Mouse (Mus musculus) adrenal gland, adult 8-10 months (tissue): Measurements from ENCODE around the gene Eps15l1. TPM values are rescaled to one million over a fixed set of nuclear protein-coding genes. Genes with fewer than 3 reads are reported as not detected.

Source experiments
- DNase-seq: peaks from one replicate; pipeline ENCODE4 v3.0.0; 2022
- total RNA-seq, 4 experiments: library from RNA; stranded (reverse); gene quantifications; 2 replicates each; pipeline ENCODE4 v1.2.4; 2022

Gene Eps15l1
- total RNA-seq, 4 experiments from 2014 or later, result 43.8 to 80.2 (median 57.1) TPM

- DNase-seq, result no peak
Measured at GRCm38 (mm10) chr8:72413839-72414238, 7.4 kb downstream of the Eps15l1 start.

GRCm38 (mm10) chr8:72409443-72409842, 11.8 kb downstream of the Eps15l1 start:
- no peak for DNase-seq

DNA sequence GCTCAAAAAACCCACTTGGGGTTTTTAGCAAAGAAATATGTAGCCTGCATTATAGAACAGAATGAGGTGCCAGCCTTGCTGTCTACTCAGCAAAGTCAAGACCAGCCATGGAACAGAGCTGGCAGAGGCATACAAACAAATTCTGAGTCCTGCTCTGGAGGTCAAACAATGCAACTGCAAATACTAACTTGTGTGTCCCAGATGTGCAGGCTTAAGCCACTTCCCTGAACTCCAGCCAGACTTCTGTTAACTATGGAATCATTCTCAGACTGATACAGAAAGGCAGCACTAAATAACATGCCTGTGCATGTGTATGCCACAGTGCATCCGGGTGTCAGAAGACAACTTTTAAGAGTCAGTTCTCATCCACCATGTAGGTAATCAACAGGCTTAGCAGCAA, 13.4 kb downstream of the Eps15l1 start:
- DNase-seq, result no peak

GRCm38 (mm10) chr8:72402981-72403380, 18.3 kb downstream of the Eps15l1 start:
- no peak for DNase-seq

GRCm38 (mm10) chr8:72401381-72401780, 19.9 kb downstream of the Eps15l1 start:
- DNase-seq, result no peak

GRCm38 (mm10) chr8:72385737-72386136, 35.5 kb downstream of the Eps15l1 start:
- DNase-seq, result no peak

DNA sequence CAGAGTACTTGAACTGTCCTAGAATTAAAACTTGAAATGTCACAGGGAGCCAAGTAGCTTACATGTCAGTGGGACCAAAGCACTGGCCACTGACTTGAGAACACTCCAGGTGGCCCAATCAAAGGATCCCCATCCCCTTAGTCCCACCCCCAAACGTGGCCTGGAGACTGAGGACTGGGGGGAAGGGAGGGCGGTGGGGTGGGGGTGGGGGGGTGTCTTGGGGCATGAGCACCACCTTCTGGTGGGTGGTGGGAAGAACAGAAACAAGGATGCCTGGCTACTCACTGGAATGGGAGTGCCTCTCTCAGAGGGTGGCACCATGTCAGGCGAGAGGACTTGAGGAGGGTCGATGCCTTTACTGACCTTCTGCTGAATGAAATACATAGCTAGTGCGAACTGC, 38.9 kb downstream of the Eps15l1 start:
- DNase-seq, result no peak

GRCm38 (mm10) chr8:72380656-72381055, 40.6 kb downstream of the Eps15l1 start:
- DNase-seq, result no peak

- no peak for DNase-seq
Measured at GRCm38 (mm10) chr8:72376900-72377299, 44.4 kb downstream of the Eps15l1 start.

GRCm38 (mm10) chr8:72376309-72376708, 45.0 kb downstream of the Eps15l1 start:
- no peak for DNase-seq

DNA sequence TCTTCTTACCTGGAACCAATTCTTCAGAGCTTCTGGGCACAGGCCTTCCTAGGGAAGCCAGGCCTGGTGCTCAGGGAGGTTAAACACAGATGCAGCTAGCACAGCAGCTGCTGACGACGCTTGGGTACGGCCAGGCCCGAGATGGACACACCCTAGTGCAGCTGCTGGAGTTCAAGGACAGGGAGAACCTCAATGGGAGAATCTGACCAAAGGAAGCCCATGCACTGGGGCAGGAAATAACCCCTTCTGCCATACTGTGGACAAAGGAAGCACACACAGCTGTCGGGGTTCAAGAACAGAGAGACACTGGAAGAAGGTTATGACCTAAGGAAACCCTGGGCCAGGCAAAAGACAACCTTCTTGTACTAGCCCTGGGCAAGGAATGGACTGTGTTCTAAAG, 46.1 kb downstream of the Eps15l1 start:
- DNase-seq, result no peak

GRCm38 (mm10) chr8:72372311-72372710, 48.9 kb downstream of the Eps15l1 start:
- no peak for DNase-seq

GRCm38 (mm10) chr8:72371356-72371755, 49.9 kb downstream of the Eps15l1 start:
- no peak for DNase-seq

- DNase-seq, result no peak
Measured at GRCm38 (mm10) chr8:72366435-72366834, 54.8 kb downstream of the Eps15l1 start.

GRCm38 (mm10) chr8:72365826-72366225, 55.4 kb downstream of the Eps15l1 start:
- DNase-seq, result peak; percentile 60

- no peak for DNase-seq
Measured at GRCm38 (mm10) chr8:72365016-72365415, 56.2 kb downstream of the Eps15l1 start.

DNA sequence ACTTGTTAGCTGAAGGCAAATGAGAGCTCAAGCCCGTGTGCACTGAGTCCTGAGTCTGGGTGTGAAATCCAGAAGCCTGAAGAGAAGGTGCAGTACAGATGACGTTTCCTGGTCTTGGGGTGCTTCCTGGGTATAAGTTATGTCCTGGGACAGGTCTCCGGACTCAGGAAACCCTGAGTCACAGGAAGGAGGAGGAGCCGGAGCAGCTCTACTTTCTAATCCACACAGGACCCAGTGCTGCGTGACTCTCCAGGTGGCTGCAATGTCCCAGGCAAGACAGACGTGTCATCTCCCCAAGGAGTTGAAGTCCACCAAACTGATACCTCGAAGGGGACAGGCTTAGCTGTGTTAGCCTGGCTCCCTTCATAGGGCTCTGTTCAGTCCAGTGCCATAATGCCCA, 57.8 kb downstream of the Eps15l1 start:
- peak; percentile 36 for DNase-seq

- DNase-seq, result no peak
Measured at GRCm38 (mm10) chr8:72362754-72363153, 58.5 kb downstream of the Eps15l1 start.

GRCm38 (mm10) chr8:72360162-72360561, 61.1 kb downstream of the Eps15l1 start:
- no peak for DNase-seq

DNA sequence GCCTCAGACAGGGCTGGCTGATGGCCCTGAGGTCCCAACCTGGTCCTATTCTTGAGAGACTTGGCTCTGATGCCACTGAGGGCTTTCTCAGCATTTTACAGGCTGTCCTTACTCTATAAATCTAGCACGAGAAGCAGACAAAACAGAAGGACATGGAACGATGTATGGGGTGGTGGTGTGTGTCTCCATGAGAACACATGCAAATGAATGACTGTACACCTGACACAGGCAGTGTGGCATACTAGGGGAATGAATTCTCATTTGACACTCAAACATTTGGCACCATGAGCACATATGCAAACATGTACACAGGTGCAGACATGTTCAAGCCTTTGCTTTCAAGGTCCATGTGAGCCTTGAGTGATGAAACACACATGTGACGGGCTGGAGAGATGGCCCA, 64.7 kb downstream of the Eps15l1 start:
- DNase-seq, result no peak

GRCm38 (mm10) chr8:72354272-72354671, 67.0 kb downstream of the Eps15l1 start:
- DNase-seq, result no peak

DNA sequence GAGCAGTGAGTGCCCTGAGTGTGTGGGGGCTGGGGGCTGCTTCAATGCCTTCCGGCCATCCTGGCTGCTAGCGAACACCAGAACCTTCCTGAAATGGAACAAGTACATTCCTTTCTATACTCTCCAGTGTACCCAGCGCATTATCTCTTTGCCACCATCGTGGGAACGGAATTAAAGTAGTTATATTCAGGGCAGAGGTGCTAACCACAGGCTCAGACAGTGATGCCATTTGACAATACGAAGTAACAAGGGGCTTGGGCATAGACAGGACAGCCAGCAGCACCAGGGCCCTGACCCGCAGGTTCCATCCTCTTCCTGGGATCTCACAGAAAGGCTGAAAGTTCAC, 67.6 kb downstream of the Eps15l1 start:
- DNase-seq, result no peak

DNA sequence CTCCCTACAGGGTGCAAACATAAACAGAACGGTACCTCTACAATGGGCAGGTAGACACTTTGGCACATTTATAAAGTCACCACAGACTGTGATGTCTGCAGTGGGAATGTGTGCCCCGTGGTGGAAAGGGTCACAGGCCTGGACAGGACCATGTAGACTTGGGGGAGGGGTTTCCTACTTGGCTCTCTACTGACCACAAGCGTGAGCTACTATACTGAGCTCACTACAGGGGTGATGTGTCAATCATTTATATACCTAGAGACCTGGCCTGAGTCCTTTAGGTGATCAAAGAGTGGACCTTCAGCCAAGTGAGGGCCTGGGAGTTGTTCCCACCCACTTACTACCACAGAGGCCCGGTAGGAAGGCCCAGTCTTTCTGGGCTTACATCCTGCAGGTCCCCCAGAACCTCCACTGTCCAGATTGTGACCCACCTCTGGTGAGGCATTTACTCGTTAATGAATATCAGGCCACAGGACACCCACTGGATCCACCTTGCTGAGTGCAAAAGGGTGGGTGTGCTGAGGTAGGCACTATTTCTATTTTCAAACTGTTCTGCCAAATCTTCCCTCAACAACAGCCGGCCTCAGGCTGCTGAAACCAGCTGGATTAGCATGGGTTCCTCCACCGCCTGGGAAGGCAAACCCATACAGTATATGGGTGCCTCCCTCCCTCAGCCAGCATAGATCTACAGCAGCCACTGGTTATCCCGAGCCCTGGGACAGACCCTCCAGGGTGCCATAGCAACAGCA, 68.1 kb downstream of the Eps15l1 start:
- no peak for DNase-seq

DNA sequence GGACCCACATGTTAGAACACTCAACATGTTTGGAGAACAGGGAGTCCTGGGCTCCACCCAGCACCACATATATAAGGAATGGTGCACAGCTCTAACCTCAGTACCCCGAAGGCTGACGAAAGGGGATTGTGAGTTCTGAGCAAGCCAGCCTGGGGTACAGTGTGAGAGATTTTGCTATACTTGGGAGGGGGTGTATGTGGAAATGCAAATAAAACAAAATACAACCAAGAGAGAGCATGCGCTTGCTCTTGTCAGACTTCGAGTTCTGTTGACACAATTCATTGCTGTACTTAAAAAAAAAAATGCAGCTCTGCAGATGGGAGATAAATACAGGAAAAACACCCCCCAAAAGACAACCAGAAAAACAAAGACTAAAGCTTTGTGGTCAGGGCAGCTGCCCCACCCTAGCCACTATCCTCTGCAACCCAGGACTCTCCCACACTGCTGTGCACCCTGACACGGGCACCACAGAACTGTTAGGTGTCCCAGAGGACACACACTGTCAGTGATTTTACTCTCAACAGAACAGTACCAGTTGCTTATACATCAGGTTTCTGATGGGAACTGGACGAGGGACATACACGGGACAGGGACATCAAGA, 69.8 kb downstream of the Eps15l1 start:
- no peak for DNase-seq

DNA sequence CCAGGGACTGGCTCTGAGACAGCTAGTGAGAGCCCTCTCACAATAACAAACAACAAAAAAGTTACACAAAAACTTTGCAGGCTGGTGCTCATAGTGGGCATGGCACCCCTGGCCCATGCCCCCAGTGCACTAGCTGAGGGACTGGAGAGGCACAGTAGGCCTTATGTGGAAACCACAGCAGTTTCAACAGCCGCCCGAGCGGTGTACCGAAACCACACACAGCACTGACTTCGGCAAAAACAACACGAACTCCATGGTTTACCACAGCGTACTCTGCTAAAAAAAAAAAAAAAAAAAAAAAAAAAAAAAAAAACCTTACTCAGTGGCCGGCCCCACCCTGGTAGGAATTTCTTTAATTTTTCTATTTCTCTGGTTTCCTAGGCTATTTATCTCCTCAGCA, 70.5 kb downstream of the Eps15l1 start:
- no peak for DNase-seq
